Mouse (Mus musculus): ENCODE measurements around the gene Cmah.

DNA sequence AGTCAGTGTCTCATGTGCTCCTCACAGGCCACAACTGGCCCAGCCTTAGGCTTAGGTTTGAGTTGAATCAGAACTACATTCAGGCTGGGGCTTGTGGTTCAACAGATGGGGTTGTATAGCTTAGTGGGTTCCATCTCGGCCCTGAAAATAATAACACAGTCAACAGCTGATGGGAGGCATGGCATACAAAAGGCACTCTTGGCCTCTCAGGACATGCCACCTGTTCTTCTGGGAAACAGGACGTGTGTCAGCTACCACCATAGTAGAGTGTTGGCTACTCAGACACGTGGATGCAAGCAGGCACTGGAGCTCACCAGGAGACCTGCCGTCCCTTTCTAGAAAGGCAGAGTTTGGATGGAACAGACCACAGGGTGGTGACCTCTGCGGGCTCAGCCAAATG lies 178.6 kb downstream of the Cmah start:
- no peak for TF ChIP-seq CTCF (IDR thresholded peaks at IDR 0.05; ENCODE audit: control insufficient read depth, insufficient read depth, insufficient replicate concordance, low read depth, low read length)
- no peak for TF ChIP-seq POLR2A (IDR thresholded peaks at IDR 0.05; ENCODE audit: control insufficient read depth, low read depth, low read length)
